Mouse (Mus musculus): ENCODE data around the gene Olfr1110. TPM values are rescaled to one million over a fixed set of nuclear protein-coding genes. Genes with fewer than 3 reads are reported as not detected.
"Not testable (repeated sequence)": the region's sequence is repeated elsewhere in the genome, so short reads cannot be mapped to it uniquely, and the experiment has no call there.

Gene Olfr1110
- total RNA-seq (2012; rRNA removed) (not detected in 2 replicates), polyA plus RNA-seq (2012; ENCODE audit: insufficient read depth in 1 of 2, insufficient read length in 2 of 2, low read depth in 1 of 2, low replicate concordance in 2 of 2, missing spikeins in 1 of 2) (not detected)

GRCm38 (mm10) chr2:87140200-87140599 lies at the start of gene Olfr1110:
Gene Olfr1110 (minus strand): TSS chr2:87140300.
- H3K4me3 ChIP-seq (ENCODE audit: control insufficient read depth in 1 of 2, insufficient read depth in 1 of 2, low read depth in 2 of 2, low read length in 2 of 2) = no peak within 1 kb of the TSS
- no peak within 1 kb of the TSS for H3K9ac ChIP-seq (ENCODE audit: control insufficient read depth, low read depth, low read length, poor library complexity, severe bottlenecking)
- no peaks in the 10 kb centered on the region for H3K27me3 ChIP-seq (ENCODE audit: control insufficient read depth in 1 of 2, insufficient read depth in 2 of 2, low read length in 2 of 2)
- no peak for DNase-seq (ENCODE audit: low read depth, low spot score)
- H3K79me2 ChIP-seq (ENCODE audit: control insufficient read depth, insufficient read depth, low read length, poor library complexity) = no peaks in the 10 kb centered on the region
- H3K4me1 ChIP-seq (ENCODE audit: control insufficient read depth in 1 of 2, insufficient read depth in 2 of 2, low read length in 2 of 2) = no peaks in the 10 kb centered on the region
- H3K27ac ChIP-seq (ENCODE audit: control insufficient read depth, low read depth, low read length) = no peak within 1 kb of the TSS
- TF ChIP-seq ETS1 (IDR thresholded peaks at IDR 0.05; ENCODE audit: low read depth, low read length) = no peak
- TF ChIP-seq HCFC1 (IDR thresholded peaks at IDR 0.05; ENCODE audit: low read depth, low read length) = no peak
- no peak for TF ChIP-seq USF2 (IDR thresholded peaks at IDR 0.05; ENCODE audit: borderline replicate concordance in 1 of 2, insufficient read depth in 1 of 2, low read depth in 1 of 2, low read length in 2 of 2)
- no peak for TF ChIP-seq JUND (IDR thresholded peaks at IDR 0.05; ENCODE audit: low read depth, low read length)
- no peak for TF ChIP-seq ZNF384 (IDR thresholded peaks at IDR 0.05; ENCODE audit: low read depth, low read length)
- TF ChIP-seq POLR2AphosphoS5 (IDR thresholded peaks at IDR 0.05; ENCODE audit: borderline replicate concordance, low read depth, low read length) = no peak
- no peak for TF ChIP-seq ZC3H11A (IDR thresholded peaks at IDR 0.05; ENCODE audit: low read depth, low read length)
- no peak for TF ChIP-seq NELFE (IDR thresholded peaks at IDR 0.05; ENCODE audit: low read depth, low read length)
- TF ChIP-seq USF1 (IDR thresholded peaks at IDR 0.05; ENCODE audit: low read depth, low read length) = no peak
- TF ChIP-seq SIN3A (IDR thresholded peaks at IDR 0.05; ENCODE audit: low read length) = no peak
- no peaks in the 10 kb centered on the region for H3K36me3 ChIP-seq (ENCODE audit: control insufficient read depth in 1 of 2, insufficient read depth in 2 of 2, low read length in 2 of 2)
- no peaks in the 10 kb centered on the region for H3K9me3 ChIP-seq (replicated peaks; ENCODE audit: insufficient read depth, low read length)

- Histone ChIP-seq H3K9ac (ENCODE audit: control insufficient read depth, low read depth, low read length, poor library complexity, severe bottlenecking) (no peak within 1 kb of the TSS), H3K79me2 (ENCODE audit: control insufficient read depth, insufficient read depth, low read length, poor library complexity) (no peaks in the 10 kb centered on the region), H3K27ac (ENCODE audit: control insufficient read depth, low read depth, low read length) (no peak within 1 kb of the TSS), H3K36me3 (ENCODE audit: control insufficient read depth in 1 of 2, insufficient read depth in 2 of 2, low read length in 2 of 2) (no peaks in the 10 kb centered on the region), H3K4me1 (ENCODE audit: control insufficient read depth in 1 of 2, insufficient read depth in 2 of 2, low read length in 2 of 2) (no peaks in the 10 kb centered on the region), H3K27me3 (ENCODE audit: control insufficient read depth in 1 of 2, insufficient read depth in 2 of 2, low read length in 2 of 2) (no peaks in the 10 kb centered on the region), H3K9me3 (replicated peaks; ENCODE audit: insufficient read depth, low read length) (no peaks in the 10 kb centered on the region), H3K4me3 (ENCODE audit: control insufficient read depth in 1 of 2, insufficient read depth in 1 of 2, low read depth in 2 of 2, low read length in 2 of 2) (no peak within 1 kb of the TSS)
- TF ChIP-seq E2F4 (IDR thresholded peaks at IDR 0.05; ENCODE audit: borderline replicate concordance, low read depth, low read length) = no peak
- DNase-seq (ENCODE audit: low read depth, low spot score) = no peak
These were observed 47.4 kb upstream of the Olfr1110 start, which contains the start of gene Olfr1112 for GRCm38 (mm10) chr2:87187498-87187897. Gene Olfr1112 (plus strand): TSS chr2:87187798.

- not testable (repeated sequence) for H3K4me1 ChIP-seq (ENCODE audit: control insufficient read depth in 1 of 2, insufficient read depth in 2 of 2, low read length in 2 of 2); H3K9ac ChIP-seq (ENCODE audit: control insufficient read depth, low read depth, low read length, poor library complexity, severe bottlenecking); H3K27ac ChIP-seq (ENCODE audit: control insufficient read depth, low read depth, low read length); H3K27me3 ChIP-seq (ENCODE audit: control insufficient read depth in 1 of 2, insufficient read depth in 2 of 2, low read length in 2 of 2); H3K36me3 ChIP-seq (ENCODE audit: control insufficient read depth in 1 of 2, insufficient read depth in 2 of 2, low read length in 2 of 2); H3K79me2 ChIP-seq (ENCODE audit: control insufficient read depth, insufficient read depth, low read length, poor library complexity); H3K9me3 ChIP-seq (replicated peaks; ENCODE audit: insufficient read depth, low read length); DNase-seq (ENCODE audit: low read depth, low spot score); H3K4me3 ChIP-seq (ENCODE audit: control insufficient read depth in 1 of 2, insufficient read depth in 1 of 2, low read depth in 2 of 2, low read length in 2 of 2)
These were observed 27.6 kb upstream of the Olfr1110 start for GRCm38 (mm10) chr2:87167731-87168130.

Data from MEL (cell line).